Mouse (Mus musculus) thymus, adult 2 months (tissue): ENCODE results near the gene 1700001O22Rik.

Experiments
- CTCF ChIP-seq: fragments of 200-500 bp; IDR thresholded peaks from 2 replicates; pipeline ENCODE4 v1.5.1; 2012; ENCODE audit warnings: mild to moderate bottlenecking, control low read depth, low read length, moderate library complexity, borderline replicate concordance; ENCODE audit not compliant: control insufficient read depth, poor library complexity, insufficient read depth; ENCODE audit errors: extremely low read depth
- POLR2A ChIP-seq: fragments of 200-500 bp; IDR thresholded peaks from 2 replicates; pipeline ENCODE4 v1.6.1; 2012; ENCODE audit warnings: mild to moderate bottlenecking, low read length, control low read depth, moderate library complexity; ENCODE audit not compliant: control insufficient read depth, poor library complexity, insufficient read depth; ENCODE audit errors: extremely low read depth

- TF ChIP-seq CTCF, result no peak
- TF ChIP-seq POLR2A, result no peak
Observed at GRCm38 (mm10) chr2:30759858-30760547, 43.5 kb downstream of the 1700001O22Rik start.
